Mouse (Mus musculus): ENCODE data around the gene Apaf1. TPM values are rescaled to one million over a fixed set of nuclear protein-coding genes. Genes with fewer than 3 reads are reported as not detected.
A peak's percentile ranks its signal among the peaks of the same experiment; 100 is the strongest.

Apaf1 gene
- polyA plus RNA-seq, 2 experiments from 2014 or later: 6.2 to 15.3 TPM

DNA sequence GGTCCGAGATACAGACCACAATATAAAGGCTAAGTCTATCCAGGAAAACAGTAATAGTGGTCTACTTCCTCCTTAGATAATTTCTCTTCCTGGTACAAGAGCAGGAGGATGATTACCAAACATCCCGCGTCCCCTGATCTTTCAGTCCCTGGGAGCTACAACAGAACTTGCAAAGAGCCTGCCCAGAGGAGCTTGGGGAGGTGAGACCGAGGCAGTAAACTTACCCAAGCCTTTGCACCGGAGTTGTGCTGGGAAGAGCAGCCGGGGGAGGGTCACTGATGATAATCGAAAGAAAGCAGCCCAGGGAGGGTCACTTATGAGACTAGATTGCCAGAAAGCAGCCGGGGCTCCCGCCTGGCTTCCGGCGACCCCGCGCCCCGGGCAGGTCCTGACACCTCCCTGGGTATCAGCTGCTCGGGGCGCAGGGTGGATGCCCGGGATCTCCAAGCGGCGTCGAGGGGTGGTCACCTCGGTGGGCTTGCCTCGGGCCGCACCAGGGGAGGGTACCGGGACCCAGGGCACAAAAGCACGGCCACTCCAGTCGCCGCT lies 537 bp downstream of the Apaf1 start:
- ATAC-seq: peak; percentile 23

DNA sequence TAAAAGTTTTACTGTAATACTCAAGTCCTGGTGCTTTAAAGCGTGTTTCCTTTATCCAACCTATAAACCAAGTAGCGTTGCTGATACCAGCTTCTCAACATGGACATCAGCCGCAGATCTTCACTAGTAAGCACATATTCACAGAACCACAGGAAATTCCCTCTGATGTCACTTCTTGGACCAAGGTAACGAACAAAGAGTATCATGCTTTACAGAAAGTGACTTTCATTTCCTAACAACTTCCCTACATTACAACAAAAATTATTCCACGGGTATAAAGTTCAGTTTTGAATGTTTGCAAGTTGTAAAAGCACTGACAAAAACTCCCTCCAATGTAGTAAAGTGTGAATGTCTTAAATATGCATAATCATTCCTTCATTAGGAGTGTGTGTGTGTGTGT lies 2.0 kb downstream of the Apaf1 start:
- no peak for ATAC-seq

DNA sequence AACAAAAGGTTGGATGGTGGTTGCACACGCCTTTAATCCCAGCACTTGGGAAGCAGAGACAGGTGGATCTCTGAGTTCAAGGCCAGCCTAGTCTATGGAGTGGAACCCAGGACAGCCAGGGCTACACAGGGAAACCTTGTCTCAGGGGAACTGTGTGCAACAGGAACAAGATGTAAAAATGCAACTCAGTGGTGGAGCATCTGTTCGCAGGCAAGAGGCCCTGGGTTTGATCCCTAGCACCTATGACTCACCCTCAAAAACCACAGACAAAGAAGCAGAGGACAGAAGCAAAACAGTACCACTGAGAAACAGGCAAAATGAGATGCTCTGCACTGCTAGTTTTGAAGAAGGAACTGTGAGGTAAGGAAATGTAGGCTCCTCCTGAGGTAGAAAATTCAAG lies 5.9 kb downstream of the Apaf1 start:
- ATAC-seq: no peak

DNA sequence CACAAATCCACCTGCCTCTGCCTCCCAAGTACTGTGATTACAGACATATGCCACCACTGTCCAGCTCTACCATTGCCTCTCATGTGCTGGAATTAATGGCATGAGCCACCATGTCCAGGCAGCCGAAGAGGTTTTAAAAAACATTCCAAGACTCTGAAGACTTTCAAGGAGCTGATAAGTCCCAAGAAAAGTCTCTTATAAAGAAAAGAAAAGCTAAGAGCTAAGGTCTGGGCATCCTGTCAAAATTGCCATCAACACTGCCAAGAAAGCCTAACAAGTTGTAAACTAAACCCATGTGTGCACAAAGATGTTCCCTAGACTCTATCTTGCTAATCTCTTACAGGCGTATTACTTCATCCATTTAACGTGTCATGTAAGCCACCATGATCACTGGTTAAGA lies 9.2 kb downstream of the Apaf1 start:
- no peak for ATAC-seq

DNA sequence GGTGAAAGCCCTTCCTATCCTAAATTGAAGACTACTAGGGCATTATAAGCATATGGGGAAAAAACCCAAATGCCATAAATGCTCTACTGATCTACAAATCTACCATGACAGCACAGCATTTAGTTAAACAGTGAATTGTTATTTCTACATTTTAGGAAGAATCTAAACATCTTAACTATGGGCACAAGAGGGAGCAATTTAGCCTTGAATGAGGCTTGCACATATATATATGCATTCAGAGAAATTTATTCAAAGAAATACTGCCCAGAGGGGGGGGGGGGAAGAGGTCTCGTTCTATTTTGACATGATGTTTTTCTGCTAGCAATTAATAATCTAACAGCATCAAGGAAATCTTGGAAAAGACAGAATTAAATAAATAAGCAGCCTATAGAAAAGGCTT lies 10.8 kb downstream of the Apaf1 start:
- peak; percentile 86 for ATAC-seq

DNA sequence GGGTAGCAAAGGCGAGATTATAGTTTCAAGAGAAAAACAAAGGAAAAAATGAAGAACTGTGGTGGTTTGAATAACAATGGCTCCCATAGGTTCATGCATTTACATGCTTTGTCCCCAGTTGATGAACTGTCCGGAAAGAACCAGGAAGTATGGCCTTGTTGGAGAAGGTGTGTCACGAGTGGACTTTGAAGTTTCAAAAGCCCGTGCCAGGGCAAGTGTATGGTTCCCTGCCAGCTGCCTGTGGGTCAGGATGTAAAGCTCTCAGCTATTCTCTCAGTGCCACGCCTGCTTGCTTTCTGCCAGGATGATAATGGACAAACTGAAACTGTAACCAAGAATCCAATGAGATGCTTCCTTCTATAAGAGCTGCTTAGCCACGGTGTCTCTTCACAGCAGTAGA lies 20.2 kb downstream of the Apaf1 start:
- ATAC-seq: no peak

DNA sequence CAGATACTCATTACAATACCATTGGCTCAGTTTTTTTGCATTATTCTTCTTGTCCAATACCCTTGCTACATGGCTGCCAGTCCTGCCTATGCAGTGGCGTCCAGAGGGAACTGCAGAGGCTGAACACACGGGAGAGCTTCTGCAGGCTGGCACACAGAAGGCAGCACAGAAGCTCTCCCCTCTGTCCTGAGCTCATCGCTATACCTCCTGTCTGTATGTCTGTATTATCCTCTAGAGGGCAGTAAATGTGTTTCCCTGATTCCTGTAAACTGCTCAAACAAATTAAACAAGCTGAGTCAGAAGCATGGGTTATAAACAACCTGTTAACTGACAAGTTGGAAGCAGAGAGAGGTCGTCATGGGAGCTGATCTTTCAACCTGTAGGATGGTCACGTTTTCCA lies 21.8 kb downstream of the Apaf1 start:
- ATAC-seq: peak; percentile 43

DNA sequence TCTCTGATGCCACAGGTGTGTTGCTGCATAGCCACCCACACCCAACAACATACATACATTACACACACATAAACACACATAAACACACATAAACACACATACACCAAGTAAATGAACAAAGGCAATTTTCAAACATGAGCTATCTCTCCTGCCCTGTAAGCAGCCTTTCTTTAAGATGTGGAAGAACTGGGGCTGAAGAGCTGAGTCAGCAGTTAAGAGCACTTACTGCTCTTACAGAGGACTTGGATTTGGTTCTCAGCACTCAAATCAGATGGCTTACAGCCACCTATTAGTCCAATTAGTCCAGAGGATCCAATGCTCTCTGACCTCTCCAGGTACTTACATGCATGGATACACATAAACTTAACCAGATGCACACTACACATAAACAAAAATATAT lies 29.8 kb downstream of the Apaf1 start:
- ATAC-seq: no peak

DNA sequence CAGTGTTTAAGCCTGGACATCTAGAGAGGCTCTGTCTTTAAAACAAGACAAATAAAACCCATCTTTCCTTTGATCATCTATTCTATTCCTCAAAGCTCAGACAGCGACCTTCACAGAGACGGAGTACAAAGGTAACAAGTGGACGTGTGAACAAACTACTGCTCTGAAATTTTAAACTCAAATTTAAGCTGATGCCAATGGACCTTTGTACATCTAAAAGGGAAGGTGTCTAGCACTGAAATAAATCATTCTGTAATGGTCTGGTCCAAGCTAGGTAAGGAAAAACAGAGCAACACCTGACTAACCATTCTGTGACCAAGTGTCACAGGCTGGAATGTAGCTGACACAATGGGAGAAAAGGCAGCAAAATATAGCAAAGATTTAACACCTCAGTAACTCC lies 31.4 kb downstream of the Apaf1 start:
- no peak for ATAC-seq

DNA sequence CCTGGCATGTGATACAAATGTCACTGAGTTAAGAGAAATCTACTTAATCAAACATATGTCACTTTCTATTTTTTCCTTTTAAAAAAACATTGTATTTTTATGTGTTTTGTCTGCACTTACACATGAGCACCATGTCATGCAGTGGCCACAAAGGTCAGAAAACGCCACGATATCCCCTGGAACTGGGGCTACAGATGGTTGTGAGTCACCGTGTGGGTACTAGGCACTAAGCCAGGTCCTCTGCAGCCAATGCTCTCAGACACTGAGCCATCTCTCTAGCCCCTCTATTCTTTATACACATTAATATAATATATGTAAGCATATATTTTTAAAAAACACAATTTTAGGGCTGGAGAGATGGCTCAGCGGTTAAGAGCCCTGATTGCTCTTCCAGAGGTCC lies 32.9 kb downstream of the Apaf1 start:
- ATAC-seq: no peak

DNA sequence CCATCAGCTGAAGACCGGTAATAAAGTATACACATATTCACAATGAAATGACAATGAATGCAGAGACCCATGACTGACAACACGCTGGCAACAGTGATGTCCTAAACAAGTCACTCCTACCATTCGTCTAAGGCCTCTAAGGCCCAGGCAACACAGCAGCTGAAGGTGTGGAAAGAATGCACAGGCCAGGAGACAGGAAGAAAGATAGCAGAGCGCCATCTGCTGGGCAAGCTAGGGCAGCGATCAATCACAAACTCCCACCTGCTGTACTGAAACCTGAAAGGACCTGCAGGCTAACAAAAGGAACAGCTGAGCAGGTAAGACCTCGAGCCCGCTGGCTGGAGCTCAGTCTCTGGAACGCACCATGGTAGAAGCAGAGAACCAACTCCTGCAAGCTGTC lies 48.6 kb downstream of the Apaf1 start:
- peak; percentile 71 for ATAC-seq

DNA sequence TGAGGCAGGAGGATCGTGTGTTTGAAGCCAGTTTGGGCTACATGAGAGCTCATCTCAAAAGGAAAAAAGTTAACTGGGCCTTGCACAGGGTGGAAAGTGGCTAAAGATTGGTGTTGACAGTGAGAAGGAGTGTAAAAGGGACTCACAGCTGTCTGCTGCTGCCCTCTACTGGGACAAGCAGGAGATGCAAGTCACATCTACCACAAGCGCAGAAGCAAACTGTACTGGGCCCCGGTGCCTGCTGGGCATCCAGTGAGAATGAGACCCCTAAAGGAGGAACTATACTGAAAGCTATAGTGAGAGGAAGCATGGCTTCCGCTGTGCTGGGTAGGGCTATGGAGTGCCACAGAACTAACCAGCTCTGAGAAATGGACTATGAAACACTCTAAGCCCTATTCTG lies 50.2 kb downstream of the Apaf1 start:
- ATAC-seq: peak; percentile 70

DNA sequence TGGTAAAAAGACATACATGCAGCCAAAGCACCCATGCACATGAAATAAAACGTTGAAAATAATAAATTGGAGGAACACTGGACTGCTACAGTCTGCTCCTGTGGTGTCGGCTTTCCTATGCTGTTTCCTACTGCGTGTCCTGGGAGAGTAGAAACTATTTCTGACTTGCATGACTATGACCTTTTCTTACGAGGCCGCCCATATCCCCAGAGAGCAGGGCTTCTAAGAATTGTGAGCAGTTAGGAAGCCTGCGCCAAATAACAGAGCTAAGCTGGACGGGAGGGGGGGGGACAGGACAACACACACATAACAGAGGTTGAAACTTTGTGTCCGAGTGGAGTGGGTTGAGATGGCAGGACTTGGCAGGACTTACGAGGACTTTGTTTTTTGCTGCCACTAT lies 51.4 kb downstream of the Apaf1 start:
- ATAC-seq: no peak

DNA sequence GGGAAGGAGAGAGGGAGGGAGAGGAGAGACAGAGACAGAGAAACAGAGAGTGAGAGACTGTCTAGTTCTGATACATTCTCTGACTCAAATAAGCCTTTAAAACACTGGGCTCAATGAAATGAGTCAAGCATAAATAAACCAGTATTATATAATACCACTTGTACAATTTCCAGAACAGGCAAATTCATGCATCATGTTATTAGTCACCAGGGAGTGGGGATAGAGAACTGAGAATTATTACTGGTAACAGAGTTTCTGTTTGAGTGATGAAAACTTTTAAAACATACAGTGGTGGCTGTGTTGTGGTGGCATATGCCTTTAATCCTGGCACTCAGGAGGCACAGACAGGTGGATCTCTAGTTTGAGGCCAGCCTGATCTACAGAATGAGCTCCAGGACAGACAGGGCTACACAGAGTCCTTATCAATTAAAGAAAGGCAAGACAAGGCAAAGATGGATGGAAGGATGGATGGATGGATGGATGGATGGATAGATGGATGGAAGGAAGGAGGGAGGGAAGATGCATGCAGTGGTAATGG lies 53.5 kb downstream of the Apaf1 start:
- no peak for ATAC-seq

DNA sequence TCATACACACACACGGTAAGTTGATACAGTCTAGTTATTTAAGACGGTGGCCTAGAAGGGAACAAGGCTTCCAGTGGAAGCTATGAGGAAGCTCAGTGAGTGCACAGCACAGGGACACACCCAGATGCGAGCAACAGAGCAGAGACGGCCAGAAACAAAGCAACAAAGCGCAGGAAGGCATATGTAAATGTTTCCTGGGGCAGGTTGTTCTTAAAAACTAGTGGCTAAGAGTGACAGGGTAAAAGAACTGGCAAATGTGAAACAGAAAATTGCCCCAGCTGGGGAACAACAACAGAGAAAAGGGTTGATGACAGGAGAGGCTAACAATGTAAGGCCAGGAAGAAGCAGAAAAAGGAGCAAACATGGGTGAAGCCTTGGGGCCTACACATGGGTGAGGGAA lies 54.6 kb downstream of the Apaf1 start:
- no peak for ATAC-seq

DNA sequence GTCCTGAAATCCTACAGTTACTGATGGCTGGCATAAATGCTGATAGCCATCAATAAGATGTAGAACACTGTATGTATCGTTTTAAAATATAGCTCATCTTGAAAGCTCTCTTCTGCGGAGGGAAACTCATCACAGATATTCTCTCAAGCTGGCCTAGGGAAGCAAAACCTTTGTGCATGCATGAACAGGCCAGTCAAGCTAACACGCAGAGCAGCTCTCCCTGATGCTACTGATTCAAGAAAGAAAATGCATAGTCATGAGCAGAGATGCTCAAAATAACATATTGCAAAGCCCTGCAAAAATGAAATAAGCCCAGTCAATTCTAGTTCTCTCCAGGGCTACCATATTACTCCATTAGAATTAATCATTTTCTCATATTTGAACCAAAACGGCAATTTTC lies 55.1 kb downstream of the Apaf1 start:
- ATAC-seq: no peak

DNA sequence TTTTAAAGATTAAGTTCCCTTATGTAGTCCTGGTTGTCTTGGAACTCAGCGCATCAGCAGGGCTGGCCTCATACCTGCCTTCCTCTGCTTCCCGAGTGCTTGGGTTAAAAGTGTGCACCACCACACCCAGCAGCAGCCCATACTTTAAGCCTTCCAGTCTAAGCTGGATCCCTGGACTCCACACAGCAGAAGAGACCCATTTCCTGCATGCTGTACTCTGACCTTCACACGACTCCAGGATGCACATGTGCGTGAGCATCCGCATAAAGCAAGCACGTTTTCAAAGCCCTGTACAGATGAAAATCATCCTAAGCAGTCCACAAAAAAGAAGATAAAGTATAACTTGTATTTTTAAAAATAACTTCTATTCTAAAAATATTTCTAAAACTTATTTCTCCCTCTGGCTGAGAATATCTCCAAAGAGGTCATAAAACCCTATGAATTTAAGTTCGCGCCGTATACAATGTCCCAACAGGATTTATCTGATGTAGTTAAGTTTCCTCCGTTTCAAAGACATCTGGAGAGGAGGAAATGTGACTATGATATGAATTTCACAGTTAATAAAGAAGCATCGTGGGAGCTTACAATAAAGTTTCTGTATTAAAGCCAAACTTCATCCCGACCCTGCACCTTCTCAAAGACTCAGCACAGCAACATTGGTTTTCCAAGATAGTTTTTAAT lies 76.6 kb downstream of the Apaf1 start:
- ATAC-seq: no peak

DNA sequence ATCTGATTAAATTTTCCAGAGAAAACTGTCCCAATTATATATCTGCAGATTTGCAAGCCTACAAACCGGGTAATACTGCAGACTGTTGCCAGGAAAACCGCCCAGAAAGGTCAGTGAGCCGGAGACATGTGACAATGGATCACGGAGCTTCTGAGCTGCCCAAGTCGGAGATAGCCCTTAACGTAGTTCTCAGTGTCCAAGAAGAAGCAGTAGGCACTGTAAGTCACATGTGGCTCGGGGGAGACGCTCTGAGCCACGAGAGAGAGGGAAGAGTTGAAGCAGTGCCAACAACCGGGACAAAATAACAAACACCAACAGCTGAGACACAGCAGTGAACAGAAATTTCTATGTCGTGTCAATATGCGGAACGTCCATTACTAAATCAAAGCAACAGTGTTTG lies 81.1 kb downstream of the Apaf1 start:
- ATAC-seq: no peak

DNA sequence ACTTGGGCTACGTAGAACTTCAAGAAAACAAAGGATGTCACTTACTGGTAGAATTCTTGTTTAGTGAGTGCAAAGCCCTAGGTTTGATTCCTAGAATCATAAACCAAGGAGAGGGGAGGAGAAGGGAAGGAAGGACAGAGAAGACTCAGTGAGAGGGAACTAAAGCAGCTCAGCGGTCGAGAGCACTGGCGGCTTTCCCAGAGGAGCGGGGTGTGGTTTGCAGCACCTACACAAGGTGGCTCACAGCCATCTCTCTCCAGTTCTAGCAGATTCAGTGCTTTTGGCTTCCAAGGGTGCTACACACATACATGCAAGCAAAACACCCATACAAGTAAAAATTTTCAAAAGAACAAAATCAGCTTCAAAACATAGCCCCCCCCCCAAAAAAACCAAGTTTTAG lies 82.7 kb downstream of the Apaf1 start:
- ATAC-seq: no peak

DNA sequence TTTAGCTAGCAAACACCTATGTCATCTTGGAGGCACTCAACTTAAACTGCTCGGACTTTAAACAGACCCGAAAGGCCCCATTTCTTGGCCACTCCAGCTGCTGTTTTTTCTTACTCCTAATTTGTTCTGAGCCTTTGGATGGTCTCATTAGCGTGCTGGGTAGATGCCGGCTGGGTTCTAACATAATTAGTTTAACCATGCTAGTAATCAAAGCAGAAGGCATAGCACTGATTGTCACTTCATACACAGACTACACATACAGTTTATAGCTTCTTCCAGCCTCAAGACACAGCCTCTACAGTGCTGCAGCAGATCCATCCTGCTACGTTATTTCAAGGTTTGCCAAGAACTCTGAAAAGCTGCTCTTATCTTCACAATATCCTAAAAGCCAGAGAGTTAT lies 88.7 kb downstream of the Apaf1 start:
- no peak for ATAC-seq

DNA sequence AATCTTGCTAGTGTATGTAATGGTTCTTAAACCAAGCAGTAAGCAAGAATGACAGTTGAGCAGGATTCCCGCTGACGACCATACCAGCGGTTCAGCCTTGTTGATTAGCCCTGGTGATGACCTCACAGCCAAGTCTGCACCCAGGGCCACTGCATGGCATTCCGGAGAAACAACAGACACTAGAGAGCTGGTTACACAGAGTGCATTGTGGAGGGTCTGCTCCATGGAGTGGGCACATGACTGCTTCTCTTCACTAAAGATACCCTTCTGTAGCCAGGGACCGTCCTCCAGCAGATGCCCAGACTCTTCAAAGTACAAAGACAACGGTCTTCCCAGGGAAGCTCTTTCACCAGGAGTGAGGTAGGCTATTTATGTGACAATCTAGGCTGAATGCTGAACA lies 90.3 kb downstream of the Apaf1 start:
- ATAC-seq: no peak

DNA sequence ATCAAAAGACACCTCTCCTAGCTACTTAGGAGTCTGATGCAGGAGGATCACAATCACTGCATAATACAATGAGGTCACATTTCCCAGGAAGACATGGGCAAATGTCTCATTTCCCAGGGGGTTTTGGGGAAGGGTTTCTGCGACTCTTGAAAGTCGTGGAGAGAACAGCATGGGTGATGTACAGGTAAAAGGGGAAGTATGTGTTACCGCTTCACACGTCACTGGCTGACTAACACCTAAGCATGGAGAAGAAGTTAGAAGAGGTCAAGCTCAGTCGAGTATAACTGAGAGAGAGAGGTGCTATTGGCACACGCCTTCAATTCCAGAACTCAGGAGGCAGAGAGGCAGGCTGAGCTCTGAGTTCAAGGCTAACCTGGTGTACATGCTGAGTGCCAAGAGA lies 92.2 kb downstream of the Apaf1 start:
- no peak for ATAC-seq

DNA sequence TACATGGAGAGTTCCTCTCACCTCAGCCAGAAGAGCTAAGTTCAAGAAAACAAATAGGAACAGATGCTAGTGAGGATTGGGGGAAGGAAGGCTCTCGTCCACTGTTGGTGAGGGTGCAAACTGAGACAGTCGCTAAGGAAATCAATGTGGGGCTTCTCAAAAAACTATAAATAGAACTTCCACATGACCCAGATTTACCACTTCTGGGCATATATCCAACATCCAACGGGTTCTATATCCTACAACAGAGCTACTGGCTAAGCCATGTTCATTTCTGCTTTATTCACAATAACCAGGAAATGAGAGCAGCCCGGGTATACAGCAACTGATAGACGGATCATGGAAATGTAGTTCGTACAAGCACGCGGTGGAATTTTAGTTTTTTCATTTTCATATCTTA lies 99.5 kb downstream of the Apaf1 start:
- no peak for ATAC-seq

DNA sequence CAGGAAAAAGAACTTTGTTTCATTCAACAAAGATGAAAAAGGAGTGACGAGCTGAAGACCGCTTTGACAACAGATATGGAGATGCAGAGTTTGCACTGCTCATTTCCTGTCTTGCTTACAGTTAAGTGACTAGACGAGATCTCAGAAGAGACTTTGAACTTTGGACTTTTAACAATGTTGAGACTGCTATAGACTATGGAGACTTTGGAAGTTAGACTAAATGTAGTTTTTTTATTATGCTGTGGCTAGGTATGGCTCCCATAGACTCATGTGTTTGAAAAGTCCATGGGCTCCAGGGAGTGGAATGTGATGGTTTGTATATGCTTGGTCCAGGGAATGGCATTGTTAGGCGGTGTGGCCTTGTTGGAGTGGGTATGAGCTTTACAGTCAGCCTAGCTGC lies 100.8 kb downstream of the Apaf1 start:
- ATAC-seq: no peak

DNA sequence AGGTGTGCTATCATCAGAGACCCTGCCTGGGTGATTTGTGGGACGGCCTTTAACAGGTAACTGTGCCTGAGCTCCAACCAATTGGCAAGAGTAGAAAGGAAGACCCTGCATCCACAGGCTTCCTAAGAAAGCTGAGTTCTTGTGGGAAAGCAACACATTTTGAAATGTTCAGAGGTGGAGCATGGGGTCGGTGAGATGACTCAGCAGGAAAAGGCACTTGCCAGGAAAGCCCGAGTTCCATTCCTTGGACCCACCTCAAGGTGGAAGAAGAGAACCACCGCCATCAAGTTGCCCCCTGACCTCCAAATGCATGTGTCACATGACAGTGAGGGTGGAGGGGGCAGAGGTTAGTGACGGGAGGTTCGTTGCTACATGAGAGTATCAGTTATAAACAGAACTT lies 108.1 kb downstream of the Apaf1 start:
- ATAC-seq: no peak
